Mouse (Mus musculus) adrenal gland (tissue): Measurements from ENCODE around the gene Olfr1195.
"Not testable (repeated sequence)": the region's sequence is repeated elsewhere in the genome, so short reads cannot be mapped to it uniquely, and the experiment has no call there.

Experiments
- intact Hi-C: fragments of 180-260 bp; cut with DNase I; formaldehyde crosslinking; loops from one replicate; pipeline ENCODE4 v1.15.1; 2025
- long read RNA-seq, 2 experiments: library from polyadenylated mRNA; unstranded; transcript quantifications; one replicate each; pipeline ENCODE4 v2.0.0; 2020; ENCODE audit warnings: borderline replicate concordance in 1 of 2; ENCODE audit not compliant: insufficient replicate concordance in 1 of 2

Gene Olfr1195
- long read RNA-seq, experiment 1: 0 reads
- long read RNA-seq, experiment 2: 0 reads

GRCm38 (mm10) chr2:88689087-88689486 is at the start of gene Olfr1195:
Gene Olfr1195, minus strand, starts transcription at chr2:88689187.
- intact Hi-C loops: no loop called here

DNA sequence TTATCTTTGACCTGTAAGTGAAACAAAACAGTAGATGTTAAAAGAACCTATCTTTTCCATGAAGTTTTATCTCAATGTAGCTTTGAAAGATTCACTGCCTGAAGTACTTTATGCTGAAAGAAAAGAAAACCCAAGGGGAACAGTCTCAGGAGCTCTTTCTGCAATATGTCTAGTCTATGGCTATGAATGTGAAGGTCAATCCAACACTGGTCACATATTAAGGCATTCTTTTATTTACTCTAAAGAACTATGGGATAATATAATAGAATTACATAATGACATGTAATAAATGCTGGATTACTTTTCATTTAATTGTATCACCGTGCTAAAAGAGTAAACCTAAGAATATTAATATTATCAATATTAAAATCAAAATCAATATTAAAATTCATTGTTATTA is 43.3 kb upstream of the Olfr1195 start, which contains the start of gene Olfr1197:
TSS of gene Olfr1197 (minus strand) at position 101 of the 400 bp plus-strand sequence.
- intact Hi-C loops: no loop called here

GRCm38 (mm10) chr2:88704497-88704896 is 15.5 kb upstream of the Olfr1195 start, which contains the start of gene Olfr1196:
Gene Olfr1196, minus strand, starts transcription at chr2:88704597.
- intact Hi-C loops: no loop called here

- intact Hi-C loops: not testable (repeated sequence)
These were observed 13.7 kb downstream of the Olfr1195 start, which contains the start of gene Olfr1193 for GRCm38 (mm10) chr2:88675328-88675727. Gene Olfr1193, plus strand, starts transcription at chr2:88675628.

DNA sequence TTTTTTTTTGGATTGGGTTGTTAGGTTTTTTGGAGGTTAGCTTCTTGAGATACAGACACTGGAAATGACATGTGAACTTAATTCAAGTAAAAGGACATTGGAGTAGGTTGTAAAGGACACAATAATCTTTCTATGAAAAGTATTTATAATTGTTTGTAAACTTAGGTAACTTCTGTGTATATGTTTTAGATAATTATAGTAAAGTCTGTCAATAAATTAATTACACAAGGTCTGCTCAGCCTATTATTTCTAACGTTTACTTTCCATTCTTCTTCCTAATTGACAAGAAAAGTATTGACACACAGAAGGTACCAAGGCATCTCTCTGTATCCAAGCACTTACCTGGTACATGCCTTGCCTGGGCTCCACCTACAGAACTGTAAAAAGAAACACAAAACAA is 40.8 kb downstream of the Olfr1195 start, which contains the start of gene Olfr1192-ps1:
TSS of gene Olfr1192-ps1 (plus strand) at position 301 of the 400 bp plus-strand sequence.
- intact Hi-C loops: no loop called here

- intact Hi-C loops: not testable (repeated sequence)
These were observed 48.7 kb downstream of the Olfr1195 start, which contains the start of gene Olfr1191-ps1 for GRCm38 (mm10) chr2:88640242-88640641. Gene Olfr1191-ps1, plus strand, starts transcription at chr2:88640542.
